Mouse (Mus musculus) heart, adult 18-20 months (tissue): ENCODE data around the gene Fdps. TPM values are rescaled to one million over a fixed set of nuclear protein-coding genes. Genes with fewer than 3 reads are reported as not detected.

Source experiments
- DNase-seq, 2 experiments: peaks; one replicate each; pipeline ENCODE4 v3.0.0; 2021 to 2022; ENCODE audit warnings: mixed read lengths in 1 of 2
- long read RNA-seq, 2 experiments: library from polyadenylated mRNA; stranded (forward); transcript quantifications; one replicate each; pipeline ENCODE4 v2.0.0; 2021
- total RNA-seq, 2 experiments: library from RNA; stranded (reverse); gene quantifications; 2 replicates each; pipeline ENCODE4 v1.2.3; 2021

Gene Fdps
- 10 to 100 TPM; 24.2 to 25.6 TPM for total RNA-seq
- long read RNA-seq, experiment 1, transcript Fdps-201 (10 exons, 1,237 nt), result major isoform, 5 of 6 reads
- long read RNA-seq, experiment 1, partial matches to known transcripts, result 0 of 6 reads
- long read RNA-seq, experiment 1, other reads (novel, unspliced or antisense), result 0 of 6 reads
- long read RNA-seq, experiment 2, transcript Fdps-201 (10 exons, 1,237 nt), result major isoform, 8 of 8 reads
- long read RNA-seq, experiment 2, partial matches to known transcripts, result 0 of 8 reads
- long read RNA-seq, experiment 2, other reads (novel, unspliced or antisense), result 0 of 8 reads

DNA sequence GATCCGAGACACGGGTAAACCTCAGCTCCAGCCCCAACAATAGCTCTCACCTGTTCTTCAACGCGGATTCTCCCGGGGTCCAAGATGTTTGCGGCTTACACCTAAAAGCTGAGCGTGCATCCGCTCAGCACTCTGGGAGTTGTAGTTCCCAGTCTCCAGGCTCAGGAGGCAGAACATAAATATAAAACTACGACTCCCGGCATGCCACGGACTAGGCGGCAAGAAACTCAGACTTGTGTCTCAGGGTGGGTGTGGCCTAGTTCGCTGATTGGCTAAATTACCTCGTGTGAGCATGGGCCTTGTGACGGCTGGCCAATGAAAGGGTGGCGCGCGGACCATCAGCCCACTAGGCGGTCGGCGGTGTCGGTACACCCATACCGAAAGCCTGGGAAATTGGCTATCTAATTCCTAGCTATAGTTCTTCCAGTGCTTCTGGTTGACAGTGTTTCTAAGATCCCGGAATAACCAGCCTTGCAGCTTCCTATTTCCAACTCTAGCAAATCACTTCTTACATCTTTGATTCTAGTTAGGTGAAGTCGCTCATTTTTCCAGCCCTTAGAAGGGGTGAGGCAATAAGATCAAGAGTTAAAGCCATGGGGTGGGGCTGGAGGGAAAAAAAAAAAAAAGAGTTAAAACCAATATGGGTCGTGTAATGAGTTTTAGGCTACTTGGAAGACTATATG is at the start of gene Fdps:
Gene Fdps, minus strand, starts transcription at position 148 of the 683 bp plus-strand sequence.
- peak; percentile 96 to 99 for DNase-seq

DNA sequence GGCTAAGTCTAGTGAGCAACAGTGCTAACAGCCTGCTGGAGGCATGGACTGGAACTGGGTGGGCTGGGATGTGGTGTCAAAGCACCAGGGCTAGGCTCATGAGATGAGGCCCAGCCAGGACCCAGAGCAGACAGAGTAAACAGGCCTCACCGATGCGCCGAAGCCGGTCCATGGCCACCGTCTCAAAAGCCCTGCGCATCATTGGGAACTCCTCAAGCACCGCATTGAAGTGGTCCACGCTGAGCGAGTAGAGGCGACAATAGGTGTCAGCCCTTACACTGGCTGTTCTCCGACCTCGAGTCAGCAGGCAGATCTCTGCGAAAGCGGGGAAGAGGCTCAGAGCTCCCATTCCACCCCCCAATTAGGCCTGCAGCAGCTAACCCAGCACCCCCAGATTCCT is 46.8 kb upstream of the Fdps start:
- DNase-seq, result no peak

DNA sequence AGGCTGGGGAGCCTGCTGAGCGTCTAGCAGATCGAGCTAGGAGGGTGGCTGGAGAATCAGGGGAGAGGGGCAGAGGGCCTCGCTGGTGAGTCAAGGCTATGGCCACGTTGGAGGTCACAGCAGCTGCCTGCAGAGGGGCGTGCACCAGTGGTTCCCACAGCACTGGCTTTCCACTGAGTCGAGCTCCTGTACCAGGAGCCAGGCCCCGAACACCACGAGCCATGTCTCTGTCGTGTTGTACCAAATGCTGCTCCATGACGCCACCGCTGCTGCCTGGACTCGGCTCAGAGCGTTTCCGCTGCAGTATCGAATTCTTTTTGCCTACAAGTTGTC is 46.2 kb upstream of the Fdps start:
- no peak for DNase-seq

DNA sequence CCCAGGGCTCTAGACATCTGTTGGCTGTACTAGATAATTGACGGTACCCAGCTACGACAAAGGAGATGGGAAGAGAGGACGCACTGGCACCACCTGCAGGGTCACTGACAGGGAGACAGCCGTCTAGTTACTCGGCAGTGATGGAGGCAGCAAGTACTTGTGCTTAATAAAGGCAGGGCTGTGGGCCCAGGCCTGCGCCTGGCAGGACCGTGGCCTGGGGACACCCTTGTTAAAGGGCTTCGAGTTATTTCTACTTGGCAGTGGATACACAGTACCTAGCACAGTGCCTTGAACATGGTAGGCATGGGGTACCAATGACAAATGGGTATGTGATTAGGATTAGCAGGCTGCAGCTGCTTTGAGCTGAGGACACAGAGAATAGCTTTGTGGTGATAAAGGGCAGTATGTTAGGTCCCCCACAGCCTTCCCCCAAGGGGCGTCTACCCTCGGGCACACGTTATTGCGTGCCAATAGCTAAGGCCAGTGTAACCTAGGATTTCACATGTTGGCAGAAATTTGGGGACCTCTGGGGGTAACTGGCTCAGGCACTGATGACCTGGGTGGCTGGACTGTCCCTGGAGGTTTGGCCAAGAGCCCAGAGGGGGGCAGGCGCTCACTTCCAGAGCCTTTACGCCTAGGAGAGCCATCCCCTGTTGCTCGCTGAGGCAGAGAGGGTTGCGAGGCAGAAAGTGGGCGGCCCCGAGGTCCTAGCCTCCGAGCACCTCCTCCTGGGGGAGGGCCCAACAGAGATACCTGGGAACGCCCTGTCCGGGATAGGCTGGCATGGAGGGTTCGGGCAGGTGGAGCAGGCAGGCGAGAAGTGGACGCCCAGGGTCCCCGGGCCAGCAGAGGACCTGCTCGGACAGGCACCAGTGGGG is 45.6 kb upstream of the Fdps start:
- DNase-seq, result no peak

- no peak for DNase-seq
Measured at GRCm38 (mm10) chr3:89145566-89145965, 43.8 kb upstream of the Fdps start.

DNA sequence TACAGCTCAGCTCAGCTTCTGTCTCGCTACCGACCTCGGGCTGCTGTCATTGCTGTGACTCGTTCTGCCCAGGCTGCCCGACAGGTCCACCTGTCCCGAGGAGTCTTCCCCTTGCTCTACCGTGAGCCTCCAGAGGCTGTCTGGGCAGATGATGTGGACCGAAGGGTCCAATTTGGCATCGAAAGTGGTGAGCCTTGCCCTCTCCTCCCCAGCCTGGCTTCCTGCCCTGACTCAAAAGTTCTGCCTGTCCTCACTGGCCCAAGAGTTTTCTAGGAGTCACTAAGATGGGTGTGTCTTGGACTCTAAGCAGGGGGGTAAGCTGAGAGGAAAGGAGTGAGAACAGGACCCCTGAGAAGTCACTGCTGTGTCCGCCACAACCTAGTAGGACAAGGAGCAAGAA is 43.1 kb upstream of the Fdps start:
- DNase-seq, result no peak

GRCm38 (mm10) chr3:89136365-89136764 is 34.6 kb upstream of the Fdps start:
- no peak for DNase-seq

GRCm38 (mm10) chr3:89135958-89136357 is 34.2 kb upstream of the Fdps start, which contains the start of gene Pklr:
Pklr (plus strand) TSS chr3:89136142.
- DNase-seq, result no peak

DNA sequence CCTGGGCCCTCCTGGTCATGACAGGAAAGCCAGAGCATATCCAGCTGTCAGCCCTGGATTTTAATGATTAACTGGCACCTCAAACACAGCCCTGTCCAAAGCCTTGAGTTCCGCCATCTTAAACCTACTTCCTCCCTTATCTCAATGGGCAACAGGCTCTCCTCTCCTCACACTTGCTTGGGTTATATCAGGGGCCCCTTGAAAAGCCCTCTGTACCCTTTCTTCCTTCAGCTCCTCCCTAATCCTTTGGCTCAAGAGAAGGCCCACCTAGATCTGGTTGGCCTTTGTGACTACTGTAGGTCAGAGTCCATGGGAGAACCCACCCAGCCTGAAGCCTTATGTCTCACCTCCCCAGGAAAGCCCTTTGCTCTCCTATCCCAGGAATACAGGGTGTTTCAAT is 32.0 kb upstream of the Fdps start:
- no peak for DNase-seq

DNA sequence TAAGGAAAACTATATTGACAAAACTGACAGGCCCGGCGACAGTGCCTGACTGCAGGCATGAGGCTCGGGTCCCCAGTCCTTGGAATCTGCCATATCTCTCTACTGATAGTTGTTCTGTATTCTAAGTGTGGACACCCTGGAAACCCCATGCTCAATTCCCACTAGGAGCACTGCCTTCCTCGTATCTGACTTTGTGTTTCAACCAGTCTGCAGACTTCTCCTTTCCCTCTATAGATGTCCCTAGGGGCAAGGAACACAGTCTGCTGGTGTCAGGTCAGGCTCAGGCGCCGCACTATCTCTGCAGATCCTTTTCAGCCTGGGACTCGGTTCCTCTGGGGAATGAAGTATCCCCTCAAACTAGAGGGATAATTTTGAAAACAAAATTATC is 31.3 kb upstream of the Fdps start:
- no peak for DNase-seq

DNA sequence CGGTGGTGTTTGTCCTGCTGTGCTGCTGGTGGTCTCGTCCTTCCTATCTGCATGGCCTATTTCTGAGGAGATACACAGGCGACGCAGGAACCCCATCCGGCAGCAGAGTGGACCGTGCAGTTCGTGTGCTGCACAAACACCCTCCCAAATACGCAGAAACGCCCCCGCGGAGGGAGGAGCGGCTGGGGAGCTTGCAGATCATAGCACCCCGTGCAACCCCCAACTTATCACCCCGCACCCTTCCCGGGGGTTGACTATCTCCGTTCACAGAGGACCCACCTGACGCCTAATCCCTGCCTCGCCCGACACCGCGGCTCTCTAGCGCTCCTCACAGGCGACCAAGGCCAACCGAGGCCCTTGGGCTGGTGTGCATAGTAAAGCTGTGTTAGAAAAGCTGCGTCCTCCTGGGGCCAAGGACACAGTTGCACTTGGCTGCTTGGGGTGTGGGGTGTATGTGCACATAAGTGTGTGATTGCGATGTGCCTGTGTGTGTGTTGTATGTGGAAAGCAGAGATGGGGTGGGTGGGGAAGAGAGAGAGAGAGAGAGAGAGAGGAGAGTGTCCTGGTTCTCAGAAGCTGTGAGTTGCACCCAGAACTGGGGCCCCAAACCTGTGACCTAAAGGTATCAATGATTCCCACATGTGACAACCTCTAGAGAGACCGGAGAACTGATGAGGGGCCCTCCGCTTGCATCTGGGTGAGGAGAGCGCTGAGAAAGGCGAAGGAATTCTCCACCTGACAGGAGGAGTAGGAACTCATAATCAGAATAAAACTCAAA is 30.7 kb upstream of the Fdps start:
- DNase-seq, result no peak

DNA sequence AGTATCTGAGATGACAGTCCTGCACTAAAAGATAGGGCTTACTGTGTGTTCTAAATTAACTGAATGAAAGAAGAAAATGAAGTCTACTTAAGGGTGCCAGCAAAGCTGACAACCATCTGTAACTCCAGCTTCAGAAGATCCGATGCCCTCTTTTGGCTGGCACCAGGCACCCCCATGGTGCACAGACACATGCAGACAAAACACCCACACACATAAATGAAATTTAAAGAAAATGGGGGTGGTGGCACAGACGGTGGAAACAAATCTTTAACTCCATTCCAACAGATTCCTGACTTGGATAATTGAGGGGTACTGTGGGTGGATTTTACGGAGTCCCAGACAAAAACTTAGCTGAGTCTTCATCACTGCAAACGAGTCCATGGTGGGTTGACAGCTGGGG is 30.1 kb upstream of the Fdps start:
- DNase-seq, result no peak

GRCm38 (mm10) chr3:89129908-89130307 is 28.1 kb upstream of the Fdps start:
- no peak for DNase-seq

DNA sequence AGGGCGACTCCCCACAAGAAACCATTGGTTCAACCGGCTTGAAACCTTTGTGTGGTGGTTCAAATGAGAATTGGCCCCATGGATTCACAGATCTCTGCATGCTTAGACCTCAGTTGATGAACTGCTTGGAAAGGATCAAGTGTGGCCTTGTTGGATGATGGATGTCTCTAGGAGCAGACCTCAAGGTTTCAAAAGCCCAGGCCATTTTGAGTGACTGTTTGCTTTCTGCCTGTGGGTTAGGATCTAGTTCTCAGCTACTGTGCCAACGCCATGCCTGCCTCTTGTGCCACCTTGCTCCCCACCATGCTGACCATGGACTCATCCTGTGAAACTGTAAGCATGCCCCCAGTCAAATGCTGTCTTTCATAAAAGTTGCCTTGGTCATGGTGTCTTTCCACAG is 24.2 kb upstream of the Fdps start:
- no peak for DNase-seq

DNA sequence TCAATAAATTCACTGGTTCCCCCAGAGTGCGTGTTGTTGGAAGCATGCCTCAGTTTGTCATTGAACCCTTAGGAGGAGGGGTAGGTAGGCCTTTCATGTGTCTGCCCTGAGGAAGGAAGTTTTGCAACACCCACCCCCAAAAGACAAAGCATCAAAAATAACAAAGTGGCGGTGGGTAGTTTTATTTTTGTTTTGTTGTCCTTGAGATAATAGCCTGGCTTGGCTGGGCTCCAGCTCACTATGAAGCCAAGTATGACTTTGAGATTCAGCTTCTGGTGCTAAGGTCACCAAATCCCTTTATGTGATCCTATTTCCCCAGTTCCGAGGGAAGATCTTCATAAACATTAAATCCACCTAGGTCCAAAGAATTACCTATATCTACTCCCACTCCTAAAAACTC is 22.5 kb upstream of the Fdps start:
- peak; percentile 31 to 32 for DNase-seq

- DNase-seq, result peak; percentile 32 to 44
Measured at GRCm38 (mm10) chr3:89123313-89123712, 21.6 kb upstream of the Fdps start.

GRCm38 (mm10) chr3:89115522-89115921 is 13.8 kb upstream of the Fdps start:
- peak in 1 of 2 experiments; percentile 32 for DNase-seq

DNA sequence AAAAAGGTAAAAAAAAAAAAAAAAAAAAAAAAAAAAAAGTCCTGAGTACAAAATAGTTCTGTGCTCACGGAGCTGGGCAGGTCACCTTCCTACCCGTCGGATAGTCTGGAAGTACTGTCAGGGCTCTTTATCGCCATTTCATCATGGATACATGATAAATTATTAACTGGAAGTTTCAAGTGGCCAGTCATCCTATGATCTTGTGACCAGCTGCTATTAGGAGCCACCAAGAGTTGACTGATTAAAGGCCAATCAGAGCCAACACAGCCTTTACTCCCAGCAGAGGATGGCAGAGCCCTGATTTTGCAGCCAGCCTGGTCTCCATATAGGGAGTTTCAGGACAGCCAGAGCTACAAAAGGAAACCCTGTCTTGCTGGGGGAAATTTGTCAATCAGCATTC is 11.3 kb upstream of the Fdps start:
- DNase-seq, result no peak

GRCm38 (mm10) chr3:89108146-89108545 is 6.4 kb upstream of the Fdps start:
- no peak for DNase-seq

DNA sequence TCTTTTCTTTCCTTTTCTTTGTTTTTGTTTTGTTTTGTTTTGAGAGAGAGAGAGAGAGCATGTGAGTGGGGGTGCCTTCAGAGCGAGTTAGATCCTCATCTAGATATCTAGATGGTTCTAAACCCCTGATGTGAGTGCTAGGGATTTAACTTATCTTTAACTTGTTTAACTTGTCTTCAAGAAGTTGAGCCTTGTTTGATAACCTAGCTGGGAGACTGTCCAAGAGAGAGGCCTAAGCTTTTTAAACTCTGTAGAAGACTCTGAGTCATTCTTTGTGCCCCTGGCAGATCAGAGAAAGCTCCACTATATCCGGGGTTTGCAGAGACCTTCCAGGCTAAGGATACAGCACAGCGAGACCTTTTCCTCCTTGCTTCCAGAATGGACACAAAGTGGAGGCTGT is 5.8 kb upstream of the Fdps start:
- DNase-seq, result no peak

DNA sequence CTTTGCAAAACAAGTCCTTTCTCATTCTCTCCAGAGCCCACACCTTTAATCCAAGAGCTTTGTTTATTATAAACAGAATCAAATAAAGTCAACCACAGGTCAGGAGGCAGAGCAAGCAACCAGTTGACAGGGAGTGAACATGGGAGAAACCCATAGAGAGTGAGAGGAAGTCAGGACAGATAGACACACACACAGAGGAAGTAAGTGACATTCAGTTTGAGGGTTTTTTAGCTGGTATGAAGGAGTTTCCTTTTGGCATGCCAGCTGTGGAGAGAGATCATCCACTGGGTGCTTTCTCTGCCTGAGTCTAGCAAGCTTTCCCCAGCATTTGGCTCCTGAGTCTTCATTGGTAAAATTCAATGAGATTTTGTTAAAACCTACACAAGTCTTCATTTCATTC is 5.1 kb upstream of the Fdps start:
- no peak for DNase-seq

GRCm38 (mm10) chr3:89103291-89103595 is 1.5 kb upstream of the Fdps start:
- DNase-seq, result no peak
